Mouse (Mus musculus) embryo, embryonic 10.5 days (tissue): ENCODE measurements around the gene Sh3pxd2a.
A peak's percentile ranks its signal among the peaks of the same experiment; 100 is the strongest.

Experiments used
- DNase-seq: peaks from one replicate; pipeline ENCODE4 v3.0.0-alpha.2; 2015; ENCODE audit warnings: low spot score

The Sh3pxd2a gene

DNA sequence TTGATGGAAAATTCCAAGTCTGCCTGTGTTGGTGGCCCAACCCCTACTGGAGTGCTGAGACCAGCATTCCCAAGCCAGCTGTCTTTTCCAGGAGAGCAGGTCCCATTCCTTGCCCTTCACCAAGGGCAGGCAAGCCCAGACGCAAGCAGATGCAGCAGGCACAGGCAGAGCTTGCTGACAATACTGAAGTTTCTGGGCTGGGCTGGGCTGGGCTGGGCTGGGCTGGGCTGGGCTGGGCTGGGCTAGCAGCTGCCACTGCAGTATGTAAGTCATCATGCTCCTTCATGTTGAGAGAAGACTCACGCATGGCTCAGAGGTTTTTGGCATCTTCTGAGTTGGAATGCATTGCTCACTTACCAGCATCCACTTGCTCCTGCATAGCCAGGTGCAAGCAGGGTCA lies 27.7 kb upstream of the Sh3pxd2a start:
- DNase-seq = no peak

DNA sequence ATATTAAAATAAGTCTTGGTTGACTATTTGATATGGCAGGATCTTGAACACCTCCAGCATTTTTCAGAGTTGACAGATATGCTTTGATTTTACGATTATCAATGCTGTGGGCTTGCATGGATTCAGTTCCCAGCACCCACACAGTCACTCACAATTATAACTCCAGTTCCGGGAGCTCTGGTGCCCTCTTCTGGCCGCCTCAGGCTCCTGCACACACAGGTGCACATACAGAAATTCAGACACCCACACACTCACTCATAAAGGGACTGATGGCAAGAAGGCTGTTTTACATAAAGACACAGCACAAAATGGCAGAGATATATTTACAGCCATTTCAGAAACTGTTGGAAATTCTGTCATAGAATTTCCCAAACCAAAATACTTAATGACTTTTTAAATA lies 25.0 kb upstream of the Sh3pxd2a start:
- DNase-seq = no peak

DNA sequence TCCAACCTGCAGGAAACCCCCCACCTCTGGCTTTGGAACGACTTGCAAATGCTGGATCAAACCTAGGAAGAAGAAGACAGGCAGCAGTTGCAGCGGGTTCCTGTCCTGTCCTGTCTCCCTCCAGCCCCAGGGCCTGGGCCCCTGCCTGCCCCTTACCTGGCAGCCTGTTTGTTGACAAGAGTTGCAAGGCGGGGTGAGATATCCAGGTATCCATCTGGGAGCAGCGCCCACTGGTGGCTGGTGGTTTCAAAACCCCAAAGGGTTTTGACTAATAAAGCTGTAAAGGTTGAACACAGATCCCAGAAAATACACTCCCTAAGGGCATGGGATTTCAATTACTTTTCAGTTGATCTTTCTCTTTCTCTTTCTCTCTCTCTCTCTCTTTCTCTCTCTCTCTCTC lies 24.0 kb upstream of the Sh3pxd2a start:
- peak; percentile 44 for DNase-seq

DNA sequence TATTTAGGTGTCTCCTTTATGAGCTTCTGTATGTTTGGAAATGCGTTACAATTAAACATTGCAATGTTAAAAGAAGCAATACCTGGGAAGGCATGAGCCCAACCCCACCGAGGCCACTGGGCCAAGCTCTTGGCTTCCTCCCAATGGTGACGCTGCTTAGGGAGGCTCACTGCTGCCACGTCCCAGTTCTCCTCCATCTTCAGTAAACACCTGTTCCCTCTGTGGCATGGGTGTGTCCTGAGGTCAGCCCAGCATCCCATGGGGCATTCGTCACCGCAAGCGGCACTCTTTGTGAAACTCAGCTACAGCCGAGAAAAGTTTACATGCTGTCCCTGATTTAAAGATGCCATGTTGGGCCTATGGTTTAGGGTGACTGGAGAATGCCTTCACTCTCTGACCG lies 23.4 kb upstream of the Sh3pxd2a start:
- DNase-seq = no peak

DNA sequence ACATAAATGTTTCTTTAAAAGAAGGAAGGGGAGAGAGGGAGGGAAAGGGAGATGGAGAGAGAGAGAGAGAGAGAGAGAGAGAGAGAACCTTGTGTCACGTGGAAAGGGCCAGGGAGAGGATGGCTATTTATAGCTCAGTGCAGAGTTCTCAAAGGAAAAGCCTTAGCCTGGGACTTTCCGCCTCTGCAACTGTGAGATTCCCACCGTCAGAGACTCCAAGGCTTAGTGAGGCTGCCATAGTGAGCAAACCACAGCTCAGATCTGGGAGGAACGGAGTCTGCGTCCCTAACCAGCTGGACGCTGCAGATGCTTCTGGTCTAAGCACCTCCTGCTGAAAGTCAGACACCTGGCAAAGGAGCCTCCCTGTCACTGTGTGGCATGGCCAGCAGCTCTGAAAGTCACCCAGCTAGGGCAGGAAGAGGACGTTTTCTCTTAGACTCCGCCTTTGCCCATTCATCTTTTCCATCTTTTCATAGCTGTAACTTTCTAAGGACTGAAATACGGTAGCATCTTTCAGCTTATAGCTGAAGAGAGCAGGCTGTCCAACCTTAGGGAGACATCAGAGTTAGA lies 21.9 kb upstream of the Sh3pxd2a start:
- DNase-seq = no peak

DNA sequence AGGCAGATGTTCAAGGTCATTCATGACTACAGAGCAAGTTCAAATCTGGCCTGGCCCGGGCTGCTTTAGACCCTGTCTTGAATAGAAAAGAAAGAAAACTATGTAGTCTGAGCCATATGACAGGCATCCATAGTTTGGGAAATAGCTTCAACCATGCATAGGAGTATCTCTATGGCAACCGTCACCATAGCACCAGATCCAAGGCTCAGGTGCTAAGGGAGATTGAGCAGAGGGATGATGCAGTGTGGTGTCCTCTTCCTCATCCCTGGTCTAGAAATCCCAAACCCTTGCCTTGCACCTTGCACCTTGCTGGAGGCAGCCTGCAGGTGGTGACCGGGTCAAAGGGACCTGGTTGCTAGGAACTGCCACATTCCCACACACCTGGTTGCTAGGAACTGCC lies 19.9 kb upstream of the Sh3pxd2a start:
- DNase-seq = no peak

DNA sequence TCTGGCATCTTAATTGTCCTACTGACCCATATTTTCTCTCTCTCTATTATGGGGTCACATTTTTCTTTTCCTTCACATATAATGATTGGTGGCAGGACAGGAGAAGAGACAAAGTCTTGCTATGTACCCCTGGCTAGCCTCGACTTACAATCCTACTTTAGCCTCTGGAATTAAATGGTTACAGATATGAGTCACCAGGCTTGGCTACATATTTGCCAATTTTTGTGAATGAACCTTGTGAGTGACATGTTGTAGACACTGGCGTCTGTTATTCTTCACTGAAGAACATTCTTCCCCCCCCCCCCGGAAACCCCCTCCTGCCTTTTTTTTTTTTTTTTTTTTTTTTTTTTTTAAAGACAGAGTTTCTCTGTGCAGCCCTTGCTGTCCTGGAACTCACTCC lies 19.1 kb upstream of the Sh3pxd2a start:
- DNase-seq = no peak

DNA sequence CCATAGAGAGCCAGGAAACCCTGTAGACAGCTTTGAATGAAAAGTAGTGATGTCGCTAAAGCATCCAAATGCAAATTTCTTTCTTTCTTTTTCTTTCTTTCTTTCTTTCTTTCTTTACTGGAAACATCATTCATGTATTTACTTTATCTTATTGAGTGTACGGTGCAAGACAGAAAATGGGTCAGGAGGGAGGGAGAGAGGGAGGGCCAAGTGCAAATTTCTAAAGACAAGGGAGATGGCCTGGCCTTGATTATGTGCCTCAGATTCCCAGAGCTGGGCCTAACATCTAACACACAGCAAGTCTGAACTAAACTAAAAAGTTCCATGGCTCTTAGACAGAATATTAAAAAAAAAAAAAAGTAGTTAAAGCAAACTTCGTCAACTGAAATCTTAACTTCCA lies 9.3 kb upstream of the Sh3pxd2a start:
- DNase-seq = no peak

DNA sequence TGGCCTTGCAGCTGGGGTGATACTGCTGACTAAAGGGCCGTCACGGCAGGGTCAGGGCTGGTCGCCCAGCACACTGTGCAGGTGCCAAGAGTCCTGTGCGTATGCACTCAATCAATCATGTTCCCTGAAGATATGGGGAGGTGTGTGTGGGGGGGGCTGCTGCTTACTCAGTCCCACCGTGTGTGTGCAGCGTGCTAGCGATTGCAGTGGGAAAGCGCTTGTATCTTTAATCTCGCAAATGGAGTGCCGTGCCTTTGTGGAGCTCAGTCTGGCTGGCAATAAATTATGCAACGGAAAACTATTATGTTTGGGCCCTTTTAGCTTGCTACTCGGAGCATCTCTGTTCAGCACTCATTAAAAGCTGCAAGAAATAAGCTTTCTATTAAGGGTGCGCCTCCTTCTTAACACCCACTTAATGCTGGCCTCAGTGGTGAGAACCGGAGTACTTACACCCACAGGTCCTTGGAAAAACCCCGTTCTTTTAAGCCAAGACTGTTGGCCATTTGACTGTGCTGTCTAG lies 8.7 kb upstream of the Sh3pxd2a start:
- peak; percentile 41 for DNase-seq

DNA sequence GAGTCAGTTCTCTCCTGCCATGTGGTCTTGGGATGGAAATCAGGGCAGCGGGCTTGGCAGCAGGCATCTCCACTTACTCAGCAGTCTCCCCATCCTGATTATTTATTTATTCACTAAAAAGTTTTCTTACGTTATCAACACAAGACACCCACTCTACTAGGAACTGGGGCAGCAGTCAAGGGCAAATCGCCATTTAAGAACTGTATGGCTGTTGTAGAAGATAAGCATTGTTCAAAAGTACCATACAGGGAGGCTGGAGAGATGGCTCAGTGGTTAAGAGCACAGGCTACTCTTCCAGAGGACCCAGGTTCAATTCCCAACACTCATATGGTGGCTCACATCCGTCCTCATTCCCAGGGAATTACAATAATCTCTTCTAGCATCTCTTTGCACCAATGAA lies 7.6 kb upstream of the Sh3pxd2a start:
- no peak for DNase-seq

DNA sequence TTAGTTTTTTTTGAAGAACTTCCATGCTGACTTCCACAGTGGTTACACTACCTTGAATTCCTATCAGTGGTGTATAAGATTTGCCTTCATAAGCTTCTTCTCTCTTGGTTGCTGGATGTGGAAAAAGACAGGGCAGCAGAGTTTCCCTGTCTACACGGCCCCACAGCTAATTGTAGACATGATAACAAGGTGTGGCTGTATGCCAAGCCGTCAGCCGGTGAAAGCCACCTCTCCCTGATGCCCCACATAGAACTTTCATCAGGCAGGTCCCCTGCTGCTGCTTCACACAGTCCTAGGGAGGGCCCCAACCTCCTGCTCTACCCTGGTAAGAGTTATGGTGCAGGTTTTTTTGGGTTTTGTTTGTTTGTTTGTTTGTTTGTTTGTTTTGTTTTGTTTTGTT lies 4.5 kb upstream of the Sh3pxd2a start:
- DNase-seq = no peak

DNA sequence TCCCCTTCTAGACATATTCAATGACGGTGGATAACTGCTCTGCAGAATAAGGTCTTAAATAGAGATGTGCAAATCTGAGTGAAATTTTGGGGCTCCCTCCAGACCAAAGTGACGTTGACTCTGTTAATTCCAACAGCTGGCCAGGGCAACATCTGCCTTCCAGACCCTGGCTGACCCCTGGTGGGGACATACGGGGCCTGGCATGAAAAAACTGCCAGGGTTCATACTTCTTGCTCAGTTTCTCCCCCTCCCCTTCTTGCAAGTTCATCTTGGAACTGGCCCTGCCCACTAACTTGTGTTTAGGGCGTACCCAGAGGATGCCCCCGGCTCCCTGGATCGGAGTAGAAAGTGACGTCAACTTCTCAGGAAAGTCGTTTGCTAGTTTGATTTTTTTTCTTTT lies 2.6 kb upstream of the Sh3pxd2a start:
- DNase-seq = no peak

DNA sequence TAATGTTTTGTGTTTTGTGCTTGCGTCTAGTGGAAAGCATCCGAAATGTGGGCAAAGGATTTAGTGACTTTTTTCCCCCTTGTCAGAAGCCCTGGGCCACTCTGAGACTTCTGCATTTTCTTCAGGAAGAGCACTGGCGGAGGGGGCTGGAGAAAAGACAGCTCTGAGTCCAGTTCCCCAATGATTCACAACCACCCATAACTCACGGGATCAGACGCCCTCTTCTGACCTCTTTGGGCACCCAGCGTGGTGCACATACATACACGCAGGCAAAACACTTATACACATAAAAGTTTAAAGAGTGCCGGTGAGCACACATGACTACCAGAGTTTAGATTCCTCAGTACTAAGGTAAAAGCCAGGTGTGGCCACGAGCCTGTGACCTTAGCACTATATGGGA lies 1.3 kb upstream of the Sh3pxd2a start:
- DNase-seq = peak; percentile 40

DNA sequence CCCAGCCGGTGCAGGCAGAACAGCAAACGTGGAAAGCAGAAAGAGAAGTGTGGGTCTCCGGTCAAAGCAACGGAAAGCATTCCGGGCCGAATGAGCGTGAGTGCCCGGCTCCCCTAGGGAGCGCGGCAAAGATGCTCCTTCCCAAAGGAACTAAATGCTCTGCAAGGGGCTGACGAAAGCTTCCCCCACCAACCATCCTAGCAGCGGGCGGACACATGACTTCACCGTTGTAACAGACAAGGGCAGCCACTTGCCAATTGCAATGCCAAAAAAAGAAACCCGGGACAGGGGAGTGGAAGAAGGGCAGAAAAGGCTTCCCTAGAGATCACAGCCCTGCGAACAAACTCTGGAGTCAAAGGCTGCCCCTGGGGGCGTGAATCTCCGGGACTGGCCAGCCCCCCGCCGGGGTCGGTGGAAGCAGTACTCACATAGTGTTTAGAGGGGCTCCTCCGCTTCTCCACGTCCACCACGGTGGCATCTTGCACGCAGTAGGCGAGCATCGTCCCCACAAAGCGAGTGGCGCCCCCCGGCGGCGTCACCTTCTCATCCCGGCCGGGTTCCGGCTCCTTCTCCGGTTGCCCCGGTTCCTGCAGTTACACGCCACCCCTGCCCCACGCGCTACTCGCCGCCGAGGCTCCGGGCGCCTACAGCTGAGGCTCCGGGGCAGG lies 431 bp downstream of the Sh3pxd2a start:
- DNase-seq = peak; percentile 83

DNA sequence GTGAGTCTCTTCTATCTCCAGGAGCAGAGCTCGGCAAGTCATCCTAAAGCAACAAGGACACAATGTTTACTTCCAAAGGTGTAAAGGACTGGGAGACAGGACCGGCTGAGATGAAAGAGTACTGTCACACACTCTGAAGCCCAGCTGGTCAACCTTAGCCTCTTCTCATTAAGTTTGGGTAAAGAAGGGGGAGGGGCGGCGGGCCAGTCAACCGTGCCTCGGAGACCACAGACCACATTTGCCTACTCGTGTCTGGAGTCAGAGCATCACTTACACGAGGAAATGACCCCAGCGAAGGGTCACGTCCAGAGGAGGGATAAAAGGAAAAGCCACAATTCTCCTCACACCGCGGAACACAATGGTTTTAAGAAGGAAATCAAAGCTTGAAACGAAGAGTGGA lies 995 bp downstream of the Sh3pxd2a start:
- DNase-seq = peak; percentile 78

DNA sequence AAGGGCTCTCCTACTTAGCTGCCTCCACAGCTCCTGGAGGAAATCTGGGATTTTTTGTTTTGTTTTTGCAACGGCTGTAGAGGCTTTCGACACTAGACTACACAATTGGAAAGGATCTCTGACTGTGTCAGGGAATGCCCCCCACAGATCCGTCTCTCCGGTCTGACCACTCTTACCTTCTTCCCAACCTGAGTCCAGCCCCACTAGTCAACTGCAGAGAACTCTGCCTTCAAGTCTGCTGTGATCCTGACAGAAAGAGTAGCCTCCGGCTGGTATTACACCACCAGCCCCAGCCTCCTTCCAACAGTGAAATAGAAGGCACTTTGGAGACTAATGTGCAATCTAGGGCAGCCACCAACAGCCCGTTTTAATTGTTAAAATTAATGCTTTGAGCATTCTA lies 1.5 kb downstream of the Sh3pxd2a start:
- DNase-seq = no peak

DNA sequence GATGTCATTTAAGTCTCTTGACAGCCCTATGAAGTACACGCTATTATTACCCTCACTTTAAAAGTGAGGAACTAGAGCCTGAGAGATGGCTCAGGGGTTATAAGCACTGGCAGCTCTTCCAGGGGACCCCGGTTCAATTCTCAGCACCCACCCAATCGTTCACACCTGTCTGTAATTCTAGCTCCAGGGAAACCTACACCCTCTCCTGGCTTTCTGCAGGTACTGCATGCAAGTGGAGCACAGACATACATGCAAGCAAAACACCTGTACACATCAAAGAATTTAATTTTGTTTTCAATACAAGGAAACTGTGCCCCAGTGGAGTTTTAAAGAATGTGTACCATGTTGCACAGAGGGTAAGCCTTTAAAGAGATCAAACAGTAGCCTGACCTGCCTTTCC lies 2.4 kb downstream of the Sh3pxd2a start:
- DNase-seq = no peak

DNA sequence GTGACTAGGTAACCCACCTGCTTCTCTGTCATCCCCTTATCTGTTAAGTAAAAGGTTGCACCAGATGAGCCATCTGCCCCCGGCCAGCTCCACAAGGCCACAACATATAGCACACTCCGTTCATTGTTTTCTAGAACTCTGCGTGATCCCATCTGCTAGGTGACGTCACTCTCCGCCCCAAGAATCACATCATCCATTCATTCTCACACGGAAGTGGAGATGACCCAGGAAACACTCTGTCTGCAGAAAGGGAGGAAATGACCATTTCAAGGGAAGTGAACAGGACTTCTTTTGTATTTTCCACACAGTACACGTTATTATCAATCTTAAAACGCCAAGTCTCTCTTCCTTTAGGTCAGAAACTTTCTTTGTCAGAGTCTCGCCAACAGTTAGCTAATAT lies 2.8 kb downstream of the Sh3pxd2a start:
- no peak for DNase-seq

DNA sequence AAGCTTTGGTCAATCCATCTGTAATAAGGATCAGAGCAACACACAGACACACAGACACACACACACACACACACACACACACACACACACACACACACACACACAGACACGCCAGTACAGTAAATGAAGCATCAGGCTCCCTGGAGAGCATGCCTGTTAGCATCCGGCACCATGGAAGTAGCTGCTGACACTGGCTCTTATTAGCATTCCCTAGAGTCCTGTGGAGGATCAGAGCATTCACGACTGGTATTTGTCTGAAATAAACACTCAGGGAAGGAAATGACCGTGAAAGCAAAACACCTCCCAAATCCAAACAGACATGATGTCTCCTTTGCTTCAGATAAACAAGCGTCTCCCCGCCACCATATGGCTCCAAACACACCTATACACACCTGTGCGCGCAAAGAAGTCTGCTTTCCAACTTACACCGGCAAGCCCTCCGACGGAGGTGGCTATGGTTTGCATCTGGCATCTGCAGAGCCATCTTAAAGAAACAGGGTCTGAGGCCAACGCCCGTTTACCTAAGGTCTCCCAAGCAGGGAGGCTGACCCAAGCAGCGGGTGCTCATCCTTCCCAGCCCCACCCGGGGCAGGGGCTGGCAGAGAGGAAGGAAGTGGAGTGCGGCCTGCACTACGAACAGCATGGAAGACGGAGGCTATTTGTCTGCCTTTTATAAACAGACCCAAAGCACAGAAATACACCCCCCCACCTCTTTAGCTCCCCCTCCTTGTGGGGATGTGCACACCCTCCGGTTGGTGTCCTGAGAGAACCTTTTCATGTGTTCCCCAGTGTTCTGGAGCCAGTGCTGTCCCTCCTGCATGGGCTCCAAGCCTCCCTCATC lies 3.9 kb downstream of the Sh3pxd2a start:
- no peak for DNase-seq

DNA sequence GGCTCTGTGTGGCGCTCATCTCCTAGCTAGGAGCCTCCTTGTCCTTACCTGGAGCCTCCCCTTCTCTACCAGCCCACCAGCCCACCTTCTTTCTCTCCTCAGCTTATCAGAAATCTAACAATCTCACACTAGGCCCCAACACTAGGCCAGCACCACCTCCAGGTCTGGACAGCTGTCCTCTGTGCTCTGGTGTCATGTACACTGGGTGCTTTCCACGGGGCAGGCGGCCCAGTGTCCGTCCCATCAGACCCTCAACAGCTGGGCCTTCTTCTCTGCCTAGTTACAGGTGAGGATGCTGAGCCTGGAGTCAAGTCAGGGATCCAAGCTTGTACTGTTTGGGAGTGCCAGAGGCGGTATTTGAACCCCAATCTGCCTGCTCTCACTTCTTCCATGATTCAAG lies 5.0 kb downstream of the Sh3pxd2a start:
- no peak for DNase-seq

DNA sequence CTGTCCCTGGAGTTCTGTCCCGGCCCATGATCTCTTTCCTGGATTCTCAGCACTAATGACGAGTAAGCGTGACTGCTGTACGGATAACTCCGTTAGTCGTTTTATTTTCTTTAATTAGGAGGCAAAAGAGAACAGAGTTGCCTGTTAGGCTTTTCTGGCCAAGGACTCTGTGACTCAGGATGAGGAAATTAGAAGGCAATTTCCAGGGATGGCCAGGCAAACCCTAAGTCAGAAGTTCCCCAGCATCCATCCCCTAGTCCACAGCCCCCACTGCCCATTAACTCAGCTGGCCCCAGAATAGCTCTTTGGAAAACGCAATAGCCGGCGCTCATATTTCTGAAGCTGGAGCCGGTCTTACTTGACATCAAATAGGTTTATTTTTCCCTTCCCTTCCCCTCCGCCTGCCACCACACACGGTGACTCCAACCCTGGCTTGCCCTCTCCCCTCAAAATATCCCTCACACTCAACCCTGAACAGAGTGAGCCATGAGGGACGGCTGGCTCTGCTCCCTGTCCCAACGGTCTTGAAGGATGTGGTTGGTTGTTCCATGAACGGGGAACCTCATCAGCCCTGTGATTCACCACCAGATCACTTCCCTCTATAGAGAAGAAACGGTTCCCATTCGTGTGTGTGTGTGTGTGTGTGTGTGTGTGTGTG lies 5.6 kb downstream of the Sh3pxd2a start:
- no peak for DNase-seq

DNA sequence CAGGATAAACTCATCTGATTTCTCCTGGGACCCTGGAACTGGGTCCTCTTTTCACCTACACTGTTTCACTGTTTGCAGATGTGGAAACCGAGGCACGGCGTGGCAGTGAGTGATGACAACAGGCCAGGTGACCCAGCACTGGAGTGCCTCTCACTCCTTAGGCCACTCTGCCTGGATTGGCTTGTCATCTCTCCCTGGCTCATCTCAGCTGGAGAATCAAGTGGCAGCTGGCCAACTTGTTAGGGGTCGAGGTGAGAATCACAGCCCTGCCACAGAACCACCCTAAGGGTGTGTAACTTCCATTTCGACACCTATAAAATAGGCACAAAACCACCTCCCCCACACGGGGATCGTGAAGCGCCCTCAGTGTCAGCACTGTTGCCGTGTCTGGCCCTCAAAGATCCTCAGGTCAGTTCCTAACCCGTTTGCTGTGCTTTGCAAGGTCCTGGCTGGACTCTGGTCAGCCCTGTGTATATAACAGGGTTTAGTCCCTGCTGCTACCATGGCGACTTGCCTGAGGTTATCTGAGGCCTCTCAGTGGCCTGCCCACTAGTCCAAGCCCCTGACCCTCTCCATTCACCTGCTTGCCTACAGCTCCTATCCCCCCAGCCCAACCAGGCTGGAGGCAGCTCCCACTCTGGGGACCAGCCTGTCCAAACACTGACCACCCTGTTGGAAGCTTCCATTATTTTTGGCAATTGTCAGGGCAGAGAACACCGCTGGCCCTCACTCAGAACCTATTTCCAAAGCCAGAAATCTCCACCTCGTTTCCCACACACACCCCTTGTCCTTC lies 6.3 kb downstream of the Sh3pxd2a start:
- no peak for DNase-seq
